Mouse (Mus musculus) heart, adult 2 months (tissue): Measurements from ENCODE around the gene Ndufa6. TPM values are rescaled to one million over a fixed set of nuclear protein-coding genes. Genes with fewer than 3 reads are reported as not detected.
A peak's percentile ranks its signal among the peaks of the same experiment; 100 is the strongest.

ENCODE experiments used
- DNase-seq, 2 experiments: peaks; one replicate each; pipeline ENCODE4 v3.0.0; 2021
- H3K27ac ChIP-seq: fragments of 200-600 bp; 2 replicates; pipeline ENCODE4 v1.8.1; 2022
- H3K27me3 ChIP-seq: fragments of 200-500 bp; 2 replicates; pipeline ENCODE4 v1.6.1; 2012; ENCODE audit warnings: mild to moderate bottlenecking, low read length, inconsistent platforms, mixed read lengths; ENCODE audit not compliant: control insufficient read depth, insufficient read depth
- H3K36me3 ChIP-seq: fragments of 200-500 bp; 2 replicates; pipeline ENCODE4 v1.6.1; 2012; ENCODE audit warnings: low read length, inconsistent platforms; ENCODE audit not compliant: control insufficient read depth, insufficient read depth
- H3K4me1 ChIP-seq: fragments of 200-500 bp; 2 replicates; pipeline ENCODE4 v1.6.1; 2011; ENCODE audit warnings: low read length; ENCODE audit not compliant: control insufficient read depth, insufficient read depth
- H3K4me3 ChIP-seq: fragments of 200-600 bp; 2 replicates; pipeline ENCODE4 v1.8.1; 2022
- H3K79me2 ChIP-seq: fragments of 200-500 bp; replicated peaks from 2 replicates; pipeline ENCODE4 v1.6.1; 2012; ENCODE audit warnings: mild to moderate bottlenecking, inconsistent platforms, low read length, moderate library complexity, mixed read lengths; ENCODE audit not compliant: control insufficient read depth, insufficient read depth
- H3K9ac ChIP-seq: fragments of 200-500 bp; 2 replicates; pipeline ENCODE4 v1.6.1; 2012; ENCODE audit warnings: low read depth, mild to moderate bottlenecking, control low read depth, inconsistent platforms, low read length, mixed read lengths
- CTCF ChIP-seq: fragments of 200-600 bp; IDR thresholded peaks from 2 replicates; pipeline ENCODE4 v1.8.1; 2022; ENCODE audit warnings: antibody characterized with exemption, mild to moderate bottlenecking, moderate library complexity
- EP300 ChIP-seq: fragments of 200-500 bp; IDR thresholded peaks from 2 replicates; pipeline ENCODE4 v1.6.1; 2011; ENCODE audit warnings: low read depth, low read length, control low read depth; ENCODE audit not compliant: insufficient read depth
- POLR2A ChIP-seq: fragments of 200-500 bp; IDR thresholded peaks from 2 replicates; pipeline ENCODE4 v1.6.1; 2011; ENCODE audit warnings: mild to moderate bottlenecking, low read depth, low read length, control low read depth; ENCODE audit not compliant: insufficient read depth
- WGBS: fragments of 180-500 bp; shearing (Covaris S2); methylation state at CpG from one replicate; pipeline ENCODE4 v1.1.7; 2018; 5-methylcytosine and 5-hydroxymethylcytosine counted together
- intact Hi-C: fragments of 180-260 bp; cut with DNase I; formaldehyde crosslinking; loops from one replicate; pipeline ENCODE4 v1.15.1; 2025
- polyA plus RNA-seq: library from polyadenylated mRNA; depleted of rRNA; stranded (reverse); fragments of >200 nt; gene quantifications from 2 replicates; pipeline ENCODE4 v1.2.3, GENCODE M21; 2012
- total RNA-seq, 2 experiments: library from RNA; stranded (reverse); gene quantifications; 2 replicates each; pipeline ENCODE4 v1.2.3; 2021

The Ndufa6 gene
- total and polyA plus RNA-seq, 3 experiments: 609 to 775 (median 659) TPM

DNA sequence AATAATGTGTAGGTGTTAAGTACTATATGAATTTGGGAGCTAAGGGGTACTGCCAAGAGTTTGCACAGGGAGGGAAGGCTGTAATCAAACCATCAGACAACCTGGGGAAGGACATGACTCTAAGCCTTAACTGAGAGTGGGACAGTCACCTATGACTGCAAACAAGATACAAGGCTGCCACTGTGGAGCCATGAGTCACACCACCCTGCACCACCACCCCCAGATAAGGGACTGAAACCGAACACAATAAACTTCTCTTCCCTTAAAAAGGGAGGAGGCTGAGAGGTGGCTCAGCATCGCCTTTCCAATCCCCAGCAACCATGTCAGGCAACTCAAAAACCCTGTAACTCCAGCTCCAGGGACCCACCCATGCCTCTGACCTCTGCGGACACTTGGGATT is 2.6 kb downstream of the Ndufa6 start:
- peaks cover 20% of the 10 kb centered on the region for H3K4me1 ChIP-seq
- no peak for DNase-seq
- H3K4me3 ChIP-seq: no peak overlapping the region
- intact Hi-C loops: no loop called here
- peaks cover 8% of the 10 kb centered on the region for H3K79me2 ChIP-seq
- H3K9ac ChIP-seq: no peak overlapping the region
- 31% methylated on average over 3 of the region's 3 CpGs for WGBS
- peaks cover 7% of the 10 kb centered on the region for H3K36me3 ChIP-seq
- H3K27me3 ChIP-seq: no peaks in the 10 kb centered on the region
- TF ChIP-seq CTCF: no peak
- TF ChIP-seq EP300: no peak
- no peak for TF ChIP-seq POLR2A
- H3K27ac ChIP-seq: no peak overlapping the region

DNA sequence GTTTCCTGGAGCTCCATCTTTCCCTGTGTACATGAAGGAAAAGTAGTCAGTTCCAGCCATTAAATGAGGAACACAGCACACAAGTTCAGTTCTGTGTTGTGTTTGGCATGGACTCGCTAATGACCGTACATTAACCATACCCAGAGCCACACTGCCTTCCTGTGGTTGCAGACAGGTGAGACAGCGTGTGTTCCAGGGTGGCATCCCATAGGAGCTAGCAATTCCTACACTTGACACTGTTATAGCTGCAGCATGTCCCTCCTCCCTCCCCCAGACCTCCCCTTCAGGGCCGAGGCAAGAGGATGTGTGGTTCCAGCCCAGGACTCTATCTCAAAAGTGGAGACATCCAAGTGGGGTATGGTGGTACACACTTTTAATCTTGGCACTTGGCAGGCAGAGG is 3.8 kb downstream of the Ndufa6 start:
- DNase-seq: no peak
- Histone ChIP-seq H3K4me1 (peaks cover 20% of the 10 kb centered on the region), H3K27ac (no peak overlapping the region), H3K79me2 (peaks cover 8% of the 10 kb centered on the region), H3K27me3 (no peaks in the 10 kb centered on the region), H3K9ac (no peak overlapping the region), H3K4me3 (no peak overlapping the region), H3K36me3 (peaks cover 7% of the 10 kb centered on the region)
- 77% methylated on average over 4 of the region's 4 CpGs for WGBS
- TF ChIP-seq CTCF: no peak
- no peak for TF ChIP-seq EP300
- TF ChIP-seq POLR2A: 0 out of 2 replicates have a peak, but pooled peaks have one; percentile 30
- intact Hi-C loops: no loop called here

DNA sequence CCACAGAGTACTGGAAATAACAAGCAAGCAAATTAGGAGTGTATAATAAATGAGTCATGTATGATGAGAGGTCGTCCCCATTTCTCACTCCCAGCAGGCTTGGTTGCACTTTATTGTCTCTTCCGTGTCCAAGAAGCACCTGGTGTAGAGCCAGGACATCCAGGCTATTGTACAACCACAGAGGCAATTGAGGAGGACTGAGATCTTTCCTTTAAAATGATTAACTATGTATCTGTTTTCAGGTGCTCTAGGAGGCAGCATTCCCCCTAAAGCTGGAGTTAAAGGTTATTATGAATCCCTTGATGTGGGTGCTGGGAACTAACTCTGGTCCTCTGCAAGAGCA is 5.2 kb downstream of the Ndufa6 start:
- Histone ChIP-seq H3K9ac (no peak overlapping the region), H3K36me3 (peaks cover 7% of the 10 kb centered on the region), H3K27ac (no peak overlapping the region), H3K4me1 (peaks cover 19% of the 10 kb centered on the region), H3K79me2 (peaks cover 8% of the 10 kb centered on the region), H3K27me3 (no peaks in the 10 kb centered on the region), H3K4me3 (no peak overlapping the region)
- no peak for TF ChIP-seq CTCF
- TF ChIP-seq POLR2A: no peak
- TF ChIP-seq EP300: no peak
- 80% methylated on average over 2 of the region's 2 CpGs for WGBS
- intact Hi-C loops: loop anchor here (5.0 kb wide), 1 partner anchor 202 kb away; the partner anchor contains the start of gene Srebf2
- DNase-seq: no peak

DNA sequence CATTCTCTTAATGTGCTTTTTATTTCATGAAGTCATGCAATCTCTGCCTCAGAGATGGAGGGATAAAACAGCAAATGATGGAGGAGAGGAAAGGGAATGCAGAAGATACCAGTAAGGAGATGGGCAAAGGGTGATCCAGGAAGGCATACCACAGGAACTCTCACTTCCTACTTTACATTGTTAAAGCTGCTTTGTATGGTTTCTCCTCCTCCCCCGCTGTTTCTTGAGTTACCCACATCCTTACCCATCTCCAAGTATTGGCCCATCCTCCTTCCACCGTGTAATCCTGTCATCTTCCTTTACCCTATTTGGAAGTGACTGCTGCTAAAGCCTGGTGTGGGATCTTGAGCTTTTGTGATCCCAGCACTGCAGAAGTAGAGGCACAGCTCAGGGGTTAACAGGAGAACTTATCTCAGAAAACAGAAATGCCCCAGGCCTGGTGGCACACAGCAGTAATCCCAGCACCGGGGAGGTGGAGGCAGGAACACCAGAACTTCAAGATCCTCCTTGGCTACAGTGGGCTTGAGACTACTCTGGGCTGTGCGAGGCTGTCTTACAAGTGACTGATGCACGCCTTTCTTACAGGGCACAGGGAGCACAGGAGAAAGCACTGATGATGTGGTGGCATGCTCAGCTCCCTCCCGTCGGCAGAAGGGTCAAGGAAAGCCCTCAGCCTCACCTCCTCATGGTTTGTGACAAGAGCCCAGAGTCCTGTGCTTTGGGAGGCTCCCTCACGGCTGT is 5.7 kb downstream of the Ndufa6 start:
- Histone ChIP-seq H3K9ac (no peak overlapping the region), H3K4me1 (peaks cover 19% of the 10 kb centered on the region), H3K27ac (no peak overlapping the region), H3K27me3 (no peaks in the 10 kb centered on the region), H3K79me2 (peaks cover 7% of the 10 kb centered on the region; the same call in 1 of the 2 replicates), H3K4me3 (no peak overlapping the region), H3K36me3 (peaks cover 7% of the 10 kb centered on the region)
- no peak for DNase-seq
- WGBS: 79% methylated on average over 8 of the region's 8 CpGs
- intact Hi-C loops: loop anchor here (5.0 kb wide), 1 partner anchor 201 kb away; the partner anchor contains the start of gene Srebf2
- TF ChIP-seq EP300 (no peak), CTCF (no peak), POLR2A (no peak)

DNA sequence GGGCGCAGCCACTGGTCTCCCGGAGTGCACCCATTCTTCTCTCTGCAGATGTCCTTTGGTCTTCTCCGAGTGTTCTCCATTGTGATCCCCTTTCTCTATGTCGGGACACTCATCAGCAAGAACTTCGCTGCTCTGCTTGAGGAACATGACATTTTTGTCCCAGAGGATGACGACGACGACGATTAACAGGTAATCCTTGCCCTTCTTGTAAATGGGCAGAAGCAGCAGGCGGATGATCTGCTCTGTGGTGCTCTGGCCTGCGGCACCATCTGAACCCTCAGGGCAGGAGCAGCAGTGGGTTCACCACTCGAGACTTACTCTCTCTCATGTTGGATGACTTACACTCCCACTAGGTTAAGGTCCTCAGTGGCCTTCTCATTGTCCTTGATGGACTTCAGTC is 6.3 kb downstream of the Ndufa6 start:
- Histone ChIP-seq H3K9ac (no peak overlapping the region), H3K27me3 (no peaks in the 10 kb centered on the region), H3K79me2 (peaks cover 7% of the 10 kb centered on the region; the same call in 1 of the 2 replicates), H3K4me1 (peaks cover 17% of the 10 kb centered on the region), H3K27ac (no peak overlapping the region), H3K36me3 (peaks cover 7% of the 10 kb centered on the region), H3K4me3 (no peak overlapping the region)
- TF ChIP-seq POLR2A: no peak
- TF ChIP-seq CTCF: no peak
- TF ChIP-seq EP300: no peak
- DNase-seq: no peak
- intact Hi-C loops: loop anchor here (5.0 kb wide), 1 partner anchor 201 kb away; the partner anchor contains the start of gene Srebf2
- WGBS: 93% methylated on average over 12 of the region's 12 CpGs

DNA sequence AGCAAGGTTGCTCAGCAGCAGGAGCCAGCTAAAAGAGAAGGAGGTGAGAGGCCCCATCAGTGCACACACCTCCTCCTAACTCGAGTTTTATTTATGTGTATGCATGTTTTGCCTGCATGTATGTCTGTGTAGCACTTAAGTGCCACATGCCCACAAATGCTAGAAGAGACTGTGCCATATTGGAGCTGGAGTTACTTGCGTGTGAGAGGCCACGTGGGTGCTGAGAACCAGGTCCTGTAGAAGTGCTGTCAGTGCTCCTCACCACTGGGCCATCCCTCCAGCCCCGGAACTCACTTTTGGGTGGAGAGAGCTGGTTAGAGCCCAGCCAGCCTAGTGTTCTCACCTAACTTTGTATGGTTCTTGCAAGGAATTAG is 6.8 kb downstream of the Ndufa6 start:
- no peak for TF ChIP-seq CTCF
- no peak for TF ChIP-seq POLR2A
- TF ChIP-seq EP300: no peak
- peak overlapping the region; percentile 100 for H3K27ac ChIP-seq
- peak overlapping the region; percentile 28; the same call in 1 of the 2 replicates for H3K9ac ChIP-seq
- peaks cover 7% of the 10 kb centered on the region for H3K36me3 ChIP-seq
- intact Hi-C loops: loop anchor here (5.0 kb wide), 1 partner anchor 200 kb away; the partner anchor contains the start of gene Srebf2
- no peak for DNase-seq
- WGBS: 59% methylated on average over 4 of the region's 4 CpGs
- H3K4me3 ChIP-seq: peak overlapping the region; percentile 65; the same call in 1 of the 2 replicates
- H3K27me3 ChIP-seq: no peaks in the 10 kb centered on the region
- peaks cover 7% of the 10 kb centered on the region; the same call in 1 of the 2 replicates for H3K79me2 ChIP-seq
- peaks cover 17% of the 10 kb centered on the region for H3K4me1 ChIP-seq
